Mouse (Mus musculus) heart, embryonic 15.5 days (tissue): ENCODE data around the gene Plekhg2. TPM values are rescaled to one million over a fixed set of nuclear protein-coding genes. Genes with fewer than 3 reads are reported as not detected.
A peak's percentile ranks its signal among the peaks of the same experiment; 100 is the strongest.

Experiments used
- ATAC-seq: fragments of 200-750 bp; cut with Nextera tagmentation; replicated peaks from 2 replicates; pipeline ENCODE4 v1.8.0; 2017; ENCODE audit warnings: low read depth, moderate TSS enrichment; ENCODE audit not compliant: insufficient number of reproducible peaks, insufficient read depth, low FRiP score
- H3K27ac ChIP-seq: fragments of 300-500 bp; sonication (generic); 2 replicates; pipeline ENCODE4 v1.5.1; 2015; ENCODE audit warnings: mild to moderate bottlenecking, inconsistent platforms
- H3K27me3 ChIP-seq: fragments of 300-500 bp; sonication (generic); 2 replicates; pipeline ENCODE4 v1.6.1; 2015; ENCODE audit warnings: inconsistent platforms
- H3K36me3 ChIP-seq: fragments of 300-500 bp; sonication (generic); 2 replicates; pipeline ENCODE4 v1.6.1; 2015; ENCODE audit warnings: mild to moderate bottlenecking, inconsistent platforms
- H3K4me1 ChIP-seq: fragments of 300-500 bp; sonication (generic); replicated peaks from 2 replicates; pipeline ENCODE4 v1.6.1; 2015; ENCODE audit warnings: inconsistent platforms
- H3K4me2 ChIP-seq: fragments of 300-500 bp; sonication (generic); 2 replicates; pipeline ENCODE4 v1.6.1; 2015; ENCODE audit warnings: inconsistent platforms, mild to moderate bottlenecking, moderate library complexity
- H3K4me3 ChIP-seq: fragments of 300-500 bp; sonication (generic); 2 replicates; pipeline ENCODE4 v1.5.1; 2015; ENCODE audit warnings: mild to moderate bottlenecking, inconsistent platforms
- H3K9ac ChIP-seq: fragments of 300-500 bp; sonication (generic); 2 replicates; pipeline ENCODE4 v1.6.1; 2015; ENCODE audit warnings: mild to moderate bottlenecking, inconsistent platforms
- H3K9me3 ChIP-seq: fragments of 300-500 bp; sonication (generic); replicated peaks from 2 replicates; pipeline ENCODE4 v1.6.1; 2016; ENCODE audit warnings: inconsistent platforms
- WGBS: fragments of 180-500 bp; shearing (Covaris S2); methylation state at CpG from one replicate; pipeline ENCODE4 v1.1.7; 2015; ENCODE audit warnings: mixed read lengths; 5-methylcytosine and 5-hydroxymethylcytosine counted together
- polyA plus RNA-seq: library from polyadenylated mRNA; unstranded; fragments of >200 nt; fragmentation: Nextera tagmentation; extraction: Ambion mirVana; gene quantifications from 2 replicates; pipeline ENCODE4 v1.2.1, GENCODE M21; 2015

Plekhg2 gene
- polyA plus RNA-seq, 1 experiment from 2014 or later, result 34.3 TPM

DNA sequence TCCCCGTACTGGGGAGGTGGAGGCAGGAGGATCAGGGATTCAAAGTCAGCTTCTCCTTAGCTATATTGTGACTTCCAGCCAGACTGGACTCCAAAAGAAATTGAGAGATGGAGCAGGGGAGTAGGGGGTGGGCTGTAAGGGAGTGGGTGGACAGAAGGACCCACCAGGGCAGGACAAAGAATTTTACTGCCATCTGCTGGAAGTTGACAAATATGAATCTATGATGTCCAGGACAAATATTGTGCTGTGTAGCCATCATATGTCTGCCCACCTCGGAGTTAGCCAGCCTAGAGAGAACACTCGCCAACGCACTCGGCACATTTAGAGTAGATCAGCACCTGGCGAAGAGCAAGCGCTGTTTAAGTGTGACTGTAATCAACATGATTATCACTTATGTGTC lies 23.8 kb downstream of the Plekhg2 start:
- no peak overlapping the region for H3K27ac ChIP-seq
- H3K9me3 ChIP-seq, result no peaks in the 10 kb centered on the region
- peaks cover 16% of the 10 kb centered on the region for H3K36me3 ChIP-seq
- H3K9ac ChIP-seq, result no peak overlapping the region
- WGBS, result 79% methylated on average over 7 of the region's 7 CpGs
- peaks cover 21% of the 10 kb centered on the region for H3K4me1 ChIP-seq
- H3K4me2 ChIP-seq, result no peak overlapping the region
- ATAC-seq, result no peak
- no peak overlapping the region for H3K4me3 ChIP-seq
- no peaks in the 10 kb centered on the region for H3K27me3 ChIP-seq

DNA sequence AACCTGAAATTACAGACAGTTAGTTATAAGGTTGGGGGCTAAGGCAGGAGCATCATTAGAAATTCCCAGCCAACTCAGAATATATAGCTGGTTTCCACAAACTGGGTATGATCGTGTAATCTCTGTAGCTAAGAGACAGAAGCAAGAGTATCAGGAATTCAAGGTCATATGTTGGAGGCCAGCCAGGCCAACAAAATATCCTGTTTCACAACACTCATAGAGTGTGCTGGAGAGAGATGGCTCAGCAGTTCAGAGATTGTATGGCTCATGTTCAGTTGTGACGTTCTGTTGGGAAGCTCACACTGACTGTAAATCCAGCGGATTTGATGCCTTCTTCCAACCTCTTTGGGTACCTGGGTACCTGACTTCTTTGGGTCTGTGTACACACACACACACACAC lies 24.7 kb downstream of the Plekhg2 start:
- ATAC-seq, result no peak
- H3K27ac ChIP-seq, result no peak overlapping the region
- 42% methylated on average over 3 of the region's 3 CpGs for WGBS

DNA sequence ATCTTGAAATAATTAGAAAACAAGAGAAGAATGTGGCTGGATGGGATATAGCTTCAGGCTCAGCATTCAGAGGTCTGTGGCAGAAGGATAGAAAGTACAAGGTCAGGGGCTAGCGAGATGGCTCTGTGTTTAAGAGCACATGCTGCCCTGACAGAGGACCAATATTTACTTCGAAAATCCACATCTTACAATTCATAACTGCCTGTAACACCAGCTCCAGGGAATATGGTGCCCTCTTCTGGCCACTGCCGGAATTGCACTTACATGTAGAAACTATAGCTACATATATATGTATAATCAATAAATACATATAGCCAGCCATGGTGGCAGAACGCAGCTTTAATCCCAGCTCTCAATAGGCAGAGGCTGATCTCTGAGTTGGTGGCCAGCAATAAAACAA lies 27.8 kb downstream of the Plekhg2 start:
- ATAC-seq, result no peak
- Histone ChIP-seq H3K4me2 (no peak overlapping the region), H3K27me3 (no peaks in the 10 kb centered on the region)

More for the DNA sequence above, 24.7 kb downstream of the Plekhg2 start:
- H3K9me3 ChIP-seq, result no peaks in the 10 kb centered on the region
- H3K36me3 ChIP-seq, result peaks cover 8% of the 10 kb centered on the region; the same call in 1 of the 2 replicates
- peaks cover 21% of the 10 kb centered on the region for H3K4me1 ChIP-seq
- H3K27me3 ChIP-seq, result no peaks in the 10 kb centered on the region
- H3K4me3 ChIP-seq, result no peak overlapping the region
- H3K4me2 ChIP-seq, result no peak overlapping the region
- no peak overlapping the region; the same call in 1 of the 2 replicates for H3K9ac ChIP-seq

GRCm38 (mm10) chr7:28341381-28341780 lies 31.0 kb downstream of the Plekhg2 start:
- Histone ChIP-seq H3K9me3 (no peaks in the 10 kb centered on the region), H3K36me3 (no peaks in the 10 kb centered on the region), H3K27ac (0 out of 2 replicates have a peak overlapping the region, but pooled peaks have one; percentile 20), H3K27me3 (no peaks in the 10 kb centered on the region), H3K4me3 (no peak overlapping the region), H3K9ac (no peak overlapping the region), H3K4me2 (no peak overlapping the region), H3K4me1 (peaks cover 11% of the 10 kb centered on the region)
- no peak for ATAC-seq
- 32% methylated on average over 7 of the region's 7 CpGs for WGBS

More for the DNA sequence above, 27.8 kb downstream of the Plekhg2 start:
- Histone ChIP-seq H3K4me3 (no peak overlapping the region), H3K27ac (no peak overlapping the region), H3K36me3 (no peaks in the 10 kb centered on the region), H3K4me1 (peaks cover 7% of the 10 kb centered on the region), H3K9ac (no peak overlapping the region), H3K9me3 (no peaks in the 10 kb centered on the region)
- WGBS, result 6% methylated on average over 4 of the region's 4 CpGs

- Histone ChIP-seq H3K27ac (peak overlapping the region; percentile 92), H3K4me1 (peaks cover 16% of the 10 kb centered on the region), H3K4me2 (peak overlapping the region; percentile 84), H3K36me3 (no peaks in the 10 kb centered on the region), H3K4me3 (peak overlapping the region; percentile 88), H3K9me3 (no peaks in the 10 kb centered on the region), H3K27me3 (no peaks in the 10 kb centered on the region), H3K9ac (peak overlapping the region; percentile 53)
- WGBS, result 74% methylated on average over 19 of the region's 19 CpGs
- no peak for ATAC-seq
Measured at GRCm38 (mm10) chr7:28339213-28339917, 33.0 kb downstream of the Plekhg2 start.

- peak; percentile 98 for ATAC-seq
Measured at GRCm38 (mm10) chr7:28338108-28338998, 34.0 kb downstream of the Plekhg2 start, which contains the start of gene Supt5. Gene Supt5 (minus strand): TSS chr7:28338746.

DNA sequence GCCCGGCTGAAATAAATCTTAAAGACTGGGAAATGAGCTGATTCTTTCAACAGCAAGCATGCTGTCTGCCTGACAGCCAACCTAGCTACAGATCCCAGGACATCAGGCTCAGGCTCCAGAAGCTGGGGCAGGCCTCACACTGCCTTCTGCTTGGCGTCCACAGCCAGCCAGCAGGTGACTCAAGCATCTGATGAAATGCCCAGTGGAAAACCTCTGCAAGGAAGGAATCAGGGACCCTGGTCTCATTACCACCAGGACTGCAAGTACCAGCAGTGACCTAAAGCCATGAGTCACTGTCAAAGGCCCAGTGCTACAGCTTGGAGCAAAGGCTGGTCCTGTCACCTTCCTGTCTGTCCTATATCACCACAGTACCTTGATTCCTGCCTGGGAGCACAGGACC lies 36.9 kb downstream of the Plekhg2 start:
- no peak overlapping the region for H3K9ac ChIP-seq
- no peaks in the 10 kb centered on the region for H3K9me3 ChIP-seq
- 81% methylated on average over 2 of the region's 2 CpGs for WGBS
- no peaks in the 10 kb centered on the region for H3K27me3 ChIP-seq
- no peak overlapping the region for H3K4me2 ChIP-seq
- ATAC-seq, result no peak
- H3K4me3 ChIP-seq, result no peak overlapping the region
- H3K36me3 ChIP-seq, result peaks cover 5% of the 10 kb centered on the region
- no peak overlapping the region for H3K27ac ChIP-seq
- peaks cover 16% of the 10 kb centered on the region for H3K4me1 ChIP-seq

More at GRCm38 (mm10) chr7:28338108-28338998, 34.0 kb downstream of the Plekhg2 start, which contains the start of gene Supt5:
- no peaks in the 10 kb centered on the region for H3K27me3 ChIP-seq
- no peaks in the 10 kb centered on the region for H3K9me3 ChIP-seq
- peak within 1 kb of the TSS; percentile 93 for H3K9ac ChIP-seq
- peaks cover 16% of the 10 kb centered on the region for H3K4me1 ChIP-seq
- H3K4me3 ChIP-seq, result peak within 1 kb of the TSS; percentile 88
- H3K4me2 ChIP-seq, result peak within 1 kb of the TSS; percentile 84
- H3K36me3 ChIP-seq, result no peaks in the 10 kb centered on the region
- peak within 1 kb of the TSS; percentile 92 for H3K27ac ChIP-seq
- WGBS, result under 1% methylated on average over 77 of the region's 77 CpGs

DNA sequence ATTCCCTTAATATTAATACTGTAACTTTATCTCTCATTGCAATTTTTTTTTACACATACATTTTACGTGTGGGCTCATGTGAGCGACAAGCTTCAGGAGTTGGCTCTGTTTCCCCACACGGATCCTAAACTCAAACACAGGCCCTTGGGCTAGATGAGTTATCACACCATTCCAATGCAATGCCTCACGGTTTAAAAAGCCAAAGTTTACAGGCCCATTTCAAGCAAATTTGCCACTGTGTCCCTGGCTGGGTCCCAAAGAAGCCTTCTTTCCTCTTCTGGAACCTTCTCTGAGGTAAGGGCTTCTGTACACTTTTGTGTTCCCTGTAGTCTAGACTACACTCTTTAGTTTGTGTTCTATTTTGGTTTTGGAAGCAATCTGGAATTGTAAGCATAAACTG lies 37.9 kb downstream of the Plekhg2 start:
- no peak for ATAC-seq
- Histone ChIP-seq H3K27ac (no peak overlapping the region), H3K9me3 (no peaks in the 10 kb centered on the region), H3K36me3 (peaks cover 14% of the 10 kb centered on the region), H3K4me3 (no peak overlapping the region), H3K9ac (no peak overlapping the region), H3K27me3 (no peaks in the 10 kb centered on the region), H3K4me2 (no peak overlapping the region), H3K4me1 (peaks cover 16% of the 10 kb centered on the region)
- WGBS, result 83% methylated on average over 4 of the region's 4 CpGs

GRCm38 (mm10) chr7:28328260-28328659 lies 44.1 kb downstream of the Plekhg2 start:
- no peak overlapping the region for H3K4me3 ChIP-seq
- peaks cover 73% of the 10 kb centered on the region for H3K36me3 ChIP-seq
- ATAC-seq, result no peak
- WGBS, result 92% methylated on average over 2 of the region's 2 CpGs
- no peak overlapping the region for H3K4me2 ChIP-seq
- H3K9me3 ChIP-seq, result no peaks in the 10 kb centered on the region
- H3K27me3 ChIP-seq, result no peaks in the 10 kb centered on the region
- H3K27ac ChIP-seq, result no peak overlapping the region
- no peak overlapping the region for H3K9ac ChIP-seq
- H3K4me1 ChIP-seq, result no peaks in the 10 kb centered on the region

DNA sequence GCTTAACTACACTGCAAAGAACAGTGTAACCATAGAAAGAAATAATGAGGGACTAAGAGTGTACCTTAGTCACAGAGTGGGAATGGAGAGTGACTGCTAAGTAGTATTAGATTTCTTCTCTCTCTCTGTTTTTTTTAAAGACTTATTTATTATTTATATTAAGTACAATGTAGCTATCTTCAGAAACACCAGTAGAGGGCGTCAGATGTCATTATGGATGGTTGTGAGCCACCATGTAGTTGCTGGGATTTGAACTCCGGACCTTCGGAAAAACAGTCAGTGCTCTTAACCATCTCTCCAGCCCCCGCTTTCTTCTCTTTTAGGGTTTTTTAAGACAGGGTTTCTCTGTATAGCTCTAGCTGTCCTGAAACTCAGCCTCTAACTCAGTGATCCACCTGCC lies 45.9 kb downstream of the Plekhg2 start:
- Histone ChIP-seq H3K9ac (no peak overlapping the region), H3K9me3 (no peaks in the 10 kb centered on the region), H3K27ac (no peak overlapping the region), H3K4me2 (no peak overlapping the region), H3K4me3 (no peak overlapping the region), H3K4me1 (no peaks in the 10 kb centered on the region), H3K27me3 (no peaks in the 10 kb centered on the region), H3K36me3 (peaks cover 91% of the 10 kb centered on the region)
- WGBS, result 78% methylated on average over 4 of the region's 4 CpGs
- ATAC-seq, result no peak

DNA sequence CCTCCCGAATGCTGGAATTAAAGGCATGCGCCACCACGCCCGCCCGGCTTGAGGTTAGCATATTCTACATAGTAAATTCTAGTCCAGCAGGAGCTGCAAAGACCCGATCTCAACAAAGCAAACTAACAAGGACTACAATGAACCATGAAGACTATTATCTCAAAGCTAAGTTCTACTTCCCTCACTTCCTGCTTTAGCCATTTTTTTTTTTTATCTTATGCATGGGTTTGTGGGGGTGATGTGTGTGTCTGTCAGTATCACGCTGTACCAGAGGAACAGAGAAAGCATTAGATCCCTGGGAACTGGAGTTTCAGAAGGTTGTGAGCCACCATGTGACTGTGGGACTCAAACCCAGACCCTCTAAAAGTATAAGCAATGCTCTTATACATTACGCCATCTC lies 47.1 kb downstream of the Plekhg2 start:
- no peak overlapping the region for H3K4me2 ChIP-seq
- H3K4me1 ChIP-seq, result no peaks in the 10 kb centered on the region
- H3K36me3 ChIP-seq, result peaks cover 94% of the 10 kb centered on the region
- no peaks in the 10 kb centered on the region for H3K9me3 ChIP-seq
- ATAC-seq, result no peak
- no peak overlapping the region for H3K9ac ChIP-seq
- WGBS, result 95% methylated on average over 8 of the region's 8 CpGs
- no peak overlapping the region for H3K27ac ChIP-seq
- no peak overlapping the region for H3K4me3 ChIP-seq
- H3K27me3 ChIP-seq, result no peaks in the 10 kb centered on the region
